Mouse (Mus musculus) left cerebral cortex, postnatal 14 days (tissue): ENCODE results near the gene Mllt3. TPM values are rescaled to one million over a fixed set of nuclear protein-coding genes. Genes with fewer than 3 reads are reported as not detected.

Experiments used
- DNase-seq, 2 experiments: peaks; one replicate each; pipeline ENCODE4 v3.0.0; 2021 to 2022; ENCODE audit warnings: low spot score in 2 of 2, mixed read lengths in 1 of 2
- intact Hi-C: fragments of 180-260 bp; cut with DNase I; formaldehyde crosslinking; loops from one replicate; pipeline ENCODE4 v1.15.1; 2025
- total RNA-seq, 2 experiments: library from RNA; stranded (reverse); gene quantifications; 2 replicates each; pipeline ENCODE4 v1.2.3; 2021

Mllt3 gene
- total RNA-seq, 2 experiments from 2014 or later = 33.4 to 41.8 TPM

GRCm38 (mm10) chr4:87844668-87845210, 188.4 kb downstream of the Mllt3 start:
- intact Hi-C loops = no loop called here
- no peak for DNase-seq

- no peak for DNase-seq
- intact Hi-C loops = no loop called here
Observed at GRCm38 (mm10) chr4:87840210-87840910, 192.8 kb downstream of the Mllt3 start.

GRCm38 (mm10) chr4:87838716-87839115, 194.4 kb downstream of the Mllt3 start:
- intact Hi-C loops = no loop called here
- DNase-seq = no peak

- DNase-seq = no peak
- intact Hi-C loops = no loop called here
Observed at GRCm38 (mm10) chr4:87837471-87838361, 195.4 kb downstream of the Mllt3 start.

- intact Hi-C loops = no loop called here
- DNase-seq = no peak
Observed at GRCm38 (mm10) chr4:87836257-87836656, 196.9 kb downstream of the Mllt3 start.

GRCm38 (mm10) chr4:87835191-87835590, 198.0 kb downstream of the Mllt3 start:
- intact Hi-C loops = no loop called here

GRCm38 (mm10) chr4:87834310-87834709, 198.9 kb downstream of the Mllt3 start:
- no peak for DNase-seq
- intact Hi-C loops = no loop called here

More at GRCm38 (mm10) chr4:87835191-87835590, 198.0 kb downstream of the Mllt3 start:
- DNase-seq = no peak

- intact Hi-C loops = no loop called here
Observed at GRCm38 (mm10) chr4:87830794-87831306, 202.3 kb downstream of the Mllt3 start.

GRCm38 (mm10) chr4:87829426-87830063, 203.6 kb downstream of the Mllt3 start:
- intact Hi-C loops = no loop called here
- DNase-seq = no peak

More at GRCm38 (mm10) chr4:87830794-87831306, 202.3 kb downstream of the Mllt3 start:
- DNase-seq = peak in 1 of 2 experiments; percentile 11

GRCm38 (mm10) chr4:87826336-87826735, 206.8 kb downstream of the Mllt3 start:
- no peak for DNase-seq
- intact Hi-C loops = no loop called here

- intact Hi-C loops = no loop called here
- DNase-seq = no peak
Observed at GRCm38 (mm10) chr4:87823623-87824022, 209.5 kb downstream of the Mllt3 start.

- intact Hi-C loops = no loop called here
- no peak for DNase-seq
Observed at GRCm38 (mm10) chr4:87823191-87823590, 210.0 kb downstream of the Mllt3 start.

- DNase-seq = no peak
Observed at GRCm38 (mm10) chr4:87820911-87821310, 212.3 kb downstream of the Mllt3 start.

GRCm38 (mm10) chr4:87819182-87819581, 214.0 kb downstream of the Mllt3 start:
- intact Hi-C loops = no loop called here
- no peak for DNase-seq

More at GRCm38 (mm10) chr4:87820911-87821310, 212.3 kb downstream of the Mllt3 start:
- intact Hi-C loops = no loop called here

- DNase-seq = no peak
- intact Hi-C loops = no loop called here
Observed at GRCm38 (mm10) chr4:87818276-87818675, 214.9 kb downstream of the Mllt3 start.

- no peak for DNase-seq
- intact Hi-C loops = no loop called here
Observed at GRCm38 (mm10) chr4:87815465-87816108, 217.6 kb downstream of the Mllt3 start.

- intact Hi-C loops = no loop called here
Observed at GRCm38 (mm10) chr4:87811899-87812298, 221.3 kb downstream of the Mllt3 start.

GRCm38 (mm10) chr4:87806196-87806987, 226.8 kb downstream of the Mllt3 start:
- intact Hi-C loops = no loop called here
- DNase-seq = no peak

More at GRCm38 (mm10) chr4:87811899-87812298, 221.3 kb downstream of the Mllt3 start:
- no peak for DNase-seq
